Mouse (Mus musculus) gastrocnemius, adult 8-10 months (tissue): Measurements from ENCODE around the gene Igfbp4. TPM values are rescaled to one million over a fixed set of nuclear protein-coding genes. Genes with fewer than 3 reads are reported as not detected.

Experiments
- total RNA-seq, 4 experiments: library from RNA; stranded (reverse); gene quantifications; 2 replicates each; pipeline ENCODE4 v1.2.4; 2022

The Igfbp4 gene
- total RNA-seq, 4 experiments from 2014 or later = 23.4 to 50.7 (median 34.4) TPM

Other genes starting within 250 kb of the Igfbp4 start
- 10 to 100 TPM; 53.9 to 57.7 (median 55.8) TPM for gene Msl1, start 245.7 kb upstream of the Igfbp4 start, total RNA-seq
- 10 to 100 TPM; 14.1 to 18.4 (median 15.2) TPM for gene Casc3, start 236.3 kb upstream of the Igfbp4 start, total RNA-seq
- gene Rapgefl1, start 204.5 kb upstream of the Igfbp4 start, total RNA-seq = under 1 TPM in 2 of 4 experiments, not detected in 2; 0.08 to 0.29 TPM
- gene Wipf2, start 177.6 kb upstream of the Igfbp4 start, total RNA-seq = 1 to 10 TPM; 5.0 to 9.1 (median 7.7) TPM
- under 1 TPM in 2 of 4 experiments, not detected in 2; 0.07 to 0.13 TPM for gene Cdc6, start 133.4 kb upstream of the Igfbp4 start, total RNA-seq
- gene Rara, start 113.4 kb upstream of the Igfbp4 start, total RNA-seq = 10 to 100 TPM in 2 of 4 experiments, 1 to 10 TPM in 2; 8.3 to 11.7 (median 9.5) TPM
- not detected for gene Gjd3, start 58.2 kb upstream of the Igfbp4 start, total RNA-seq
- under 1 TPM in 3 of 4 experiments, not detected in 1; 0.25 to 0.60 (median 0.29) TPM for gene Top2a, start 17.1 kb upstream of the Igfbp4 start, total RNA-seq
- not detected for gene Tns4, start 48.1 kb downstream of the Igfbp4 start, total RNA-seq
- not detected for gene Ccr7, start 113.8 kb downstream of the Igfbp4 start, total RNA-seq
- gene Smarce1, start 189.8 kb downstream of the Igfbp4 start, total RNA-seq = 10 to 100 TPM; 20.8 to 29.7 (median 25.3) TPM
- gene Krt222, start 202.8 kb downstream of the Igfbp4 start, total RNA-seq = 1 to 10 TPM; 1.7 to 3.0 (median 2.0) TPM
- not detected for gene Krt24, start 244.0 kb downstream of the Igfbp4 start, total RNA-seq